Mouse (Mus musculus): ENCODE results near the gene Zfp729b. TPM values are rescaled to one million over a fixed set of nuclear protein-coding genes. Genes with fewer than 3 reads are reported as not detected.

Gene Zfp729b
- polyA plus RNA-seq (2012; rRNA removed): 3.9 and 4.2 TPM in 2 replicates

GRCm38 (mm10) chr13:67609066-67609876 is at the start of gene Zfp729b:
TSS of gene Zfp729b (minus strand) at chr13:67609707.

DNA sequence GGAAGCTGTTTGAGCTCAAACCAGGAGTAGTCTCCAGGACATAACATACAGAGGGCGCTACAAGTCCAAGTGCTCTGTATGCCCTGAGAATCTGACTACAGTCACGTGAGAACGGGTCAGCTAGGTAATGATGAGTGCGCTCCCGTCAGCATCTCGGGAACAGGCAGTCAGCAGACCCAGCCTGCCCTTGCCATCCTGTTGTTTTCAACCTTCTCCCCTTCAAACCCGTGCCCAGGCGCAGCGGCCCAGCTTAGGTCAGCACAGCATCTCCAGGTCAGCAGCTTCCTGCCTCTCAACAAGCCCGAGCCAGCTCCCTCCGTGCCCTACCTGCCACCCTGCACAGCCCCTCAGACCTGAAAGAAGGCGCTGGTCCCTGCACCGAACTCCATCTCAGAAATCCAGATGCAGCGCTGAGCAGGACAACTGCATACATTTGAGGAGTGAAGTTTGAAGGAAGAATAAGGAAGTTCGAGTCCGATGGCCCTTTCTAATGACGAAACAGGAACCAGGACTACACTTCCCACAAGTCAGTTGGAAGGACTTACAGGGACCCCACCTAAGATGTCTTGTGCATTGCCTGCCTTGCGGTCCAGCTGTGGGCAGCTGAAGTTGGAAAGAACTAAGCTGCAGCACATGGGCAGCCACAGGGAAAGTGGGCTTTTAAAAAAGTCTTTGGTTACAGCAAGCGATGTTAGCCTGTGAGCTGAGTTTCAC is 27.9 kb upstream of the Zfp729b start, which contains the start of the genes Gm49345 and Zfp729a:
Gene Gm49345 (minus strand): TSS at position 476 of the 714 bp plus-strand sequence.
Gene Zfp729a (minus strand): TSS at position 498 of the 714 bp plus-strand sequence.

DNA sequence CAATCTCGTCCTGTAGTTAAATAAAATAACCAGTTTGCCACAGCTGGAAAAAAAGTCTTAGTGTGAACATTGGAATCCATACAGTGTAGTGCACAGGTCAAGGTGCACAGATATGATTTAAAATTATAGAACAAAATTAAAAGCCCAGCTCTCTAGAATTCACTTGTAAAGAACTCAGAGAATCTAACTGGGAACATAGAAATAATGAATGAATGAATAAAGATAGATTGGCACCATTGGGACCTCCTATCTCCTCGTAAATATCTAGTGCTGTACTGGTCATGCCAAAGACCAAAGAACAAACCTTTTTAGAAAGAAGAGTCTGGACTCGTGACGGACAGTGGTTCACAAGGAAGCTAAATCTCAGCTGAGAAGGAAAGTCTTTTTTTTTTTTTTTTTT is 55.8 kb downstream of the Zfp729b start, which contains the start of gene Zfp748:
Gene Zfp748 (minus strand): TSS at position 101 of the 400 bp plus-strand sequence.

Other genes with a start within 250 kb of the Zfp729b start
- not detected in 2 replicates for gene Gm28044, start 249.2 kb downstream of the Zfp729b start, polyA plus RNA-seq (2012; rRNA removed)
- gene Zfp953, start 249.1 kb downstream of the Zfp729b start, polyA plus RNA-seq (2012; rRNA removed): 0.51 and 0.56 TPM in 2 replicates
- 0.11 TPM in 1 of 2 replicates, not detected in the other for gene Gm28041, start 234.0 kb downstream of the Zfp729b start, polyA plus RNA-seq (2012; rRNA removed)
- 0.36 and 0.48 TPM in 2 replicates for gene Zfp456, start 233.9 kb downstream of the Zfp729b start, polyA plus RNA-seq (2012; rRNA removed)
- gene Zfp429, start 209.9 kb downstream of the Zfp729b start, polyA plus RNA-seq (2012; rRNA removed): 4.5 and 4.6 TPM in 2 replicates
- 1.7 and 2.2 TPM in 2 replicates for gene Zfp459, start 188.3 kb downstream of the Zfp729b start, polyA plus RNA-seq (2012; rRNA removed)
- gene Zfp874a, start 158.1 kb downstream of the Zfp729b start, polyA plus RNA-seq (2012; rRNA removed): 4.6 and 5.2 TPM in 2 replicates
- 5.9 and 6.4 TPM in 2 replicates for gene Zfp874b, start 125.4 kb downstream of the Zfp729b start, polyA plus RNA-seq (2012; rRNA removed)
- 4.6 and 5.1 TPM in 2 replicates for gene Zfp58, start 109.2 kb downstream of the Zfp729b start, polyA plus RNA-seq (2012; rRNA removed)
- 0.16 TPM in 1 of 2 replicates, not detected in the other for gene Gm26965, start 83.6 kb downstream of the Zfp729b start, polyA plus RNA-seq (2012; rRNA removed)
- 23.2 and 26.7 TPM in 2 replicates for gene Zfp87, start 83.5 kb downstream of the Zfp729b start, polyA plus RNA-seq (2012; rRNA removed)
- gene Zfp748, start 55.9 kb downstream of the Zfp729b start, polyA plus RNA-seq (2012; rRNA removed): 8.2 and 8.6 TPM in 2 replicates
- not detected in 2 replicates for gene Gm49345, start 28.1 kb upstream of the Zfp729b start, polyA plus RNA-seq (2012; rRNA removed)
- 3.3 and 4.4 TPM in 2 replicates for gene Zfp729a, start 28.1 kb upstream of the Zfp729b start, polyA plus RNA-seq (2012; rRNA removed)
- 10.4 and 11.8 TPM in 2 replicates for gene Zfp738, start 77.4 kb upstream of the Zfp729b start, polyA plus RNA-seq (2012; rRNA removed)
- 9.0 and 9.1 TPM in 2 replicates for gene Zfp65, start 119.5 kb upstream of the Zfp729b start, polyA plus RNA-seq (2012; rRNA removed)
- 5.5 and 6.1 TPM in 2 replicates for gene Zfp85, start 145.5 kb upstream of the Zfp729b start, polyA plus RNA-seq (2012; rRNA removed)
- 3.1 and 3.4 TPM in 2 replicates for gene Zfp493, start 170.0 kb upstream of the Zfp729b start, polyA plus RNA-seq (2012; rRNA removed)
- 6.7 and 7.0 TPM in 2 replicates for gene Zfp273, start 204.0 kb upstream of the Zfp729b start, polyA plus RNA-seq (2012; rRNA removed)
- 8.6 and 8.7 TPM in 2 replicates for gene Gm10037, start 221.4 kb upstream of the Zfp729b start, polyA plus RNA-seq (2012; rRNA removed)

Data from central nervous system, embryonic 18 days (tissue).